Mouse (Mus musculus) embryonic facial prominence, embryonic 12.5 days (tissue): ENCODE data around the gene Ptpn14. TPM values are rescaled to one million over a fixed set of nuclear protein-coding genes. Genes with fewer than 3 reads are reported as not detected.

ENCODE experiments used
- ATAC-seq: fragments of 200-750 bp; cut with Nextera tagmentation; 2 replicates; pipeline ENCODE4 v1.8.0; 2017; ENCODE audit not compliant: insufficient number of reproducible peaks, insufficient read depth, low FRiP score, low TSS enrichment
- H3K27ac ChIP-seq: fragments of 300-500 bp; sonication (generic); 2 replicates; pipeline ENCODE4 v1.5.1; 2016; ENCODE audit warnings: mild to moderate bottlenecking
- H3K27me3 ChIP-seq: fragments of 300-500 bp; sonication (generic); 2 replicates; pipeline ENCODE4 v1.6.1; 2016; ENCODE audit warnings: mild to moderate bottlenecking, moderate library complexity
- H3K36me3 ChIP-seq: fragments of 300-500 bp; sonication (generic); 2 replicates; pipeline ENCODE4 v1.6.1; 2016; ENCODE audit warnings: mild to moderate bottlenecking
- H3K4me1 ChIP-seq: fragments of 300-500 bp; sonication (generic); 2 replicates; pipeline ENCODE4 v1.6.1; 2016
- H3K4me2 ChIP-seq: fragments of 300-500 bp; sonication (generic); replicated peaks from 2 replicates; pipeline ENCODE4 v1.6.1; 2016; ENCODE audit warnings: mild to moderate bottlenecking, moderate library complexity
- H3K4me3 ChIP-seq: fragments of 300-500 bp; sonication (generic); 2 replicates; pipeline ENCODE4 v1.5.1; 2016; ENCODE audit warnings: mild to moderate bottlenecking
- H3K9ac ChIP-seq: fragments of 300-500 bp; sonication (generic); 2 replicates; pipeline ENCODE4 v1.6.1; 2016; ENCODE audit warnings: mild to moderate bottlenecking, moderate library complexity
- H3K9me3 ChIP-seq: fragments of 300-500 bp; sonication (generic); 2 replicates; pipeline ENCODE4 v1.6.1; 2016; ENCODE audit warnings: mild to moderate bottlenecking, moderate library complexity
- WGBS: fragments of 180-500 bp; shearing (Covaris S2); methylation state at CpG from one replicate; pipeline ENCODE4 v1.1.7; 2016; 5-methylcytosine and 5-hydroxymethylcytosine counted together
- polyA plus RNA-seq: library from polyadenylated mRNA; unstranded; fragments of >200 nt; fragmentation: Nextera tagmentation; extraction: Ambion mirVana; gene quantifications from 2 replicates; pipeline ENCODE4 v1.2.1, GENCODE M21; 2016

Gene Ptpn14
- polyA plus RNA-seq, 1 experiment from 2014 or later = 11.2 TPM

DNA sequence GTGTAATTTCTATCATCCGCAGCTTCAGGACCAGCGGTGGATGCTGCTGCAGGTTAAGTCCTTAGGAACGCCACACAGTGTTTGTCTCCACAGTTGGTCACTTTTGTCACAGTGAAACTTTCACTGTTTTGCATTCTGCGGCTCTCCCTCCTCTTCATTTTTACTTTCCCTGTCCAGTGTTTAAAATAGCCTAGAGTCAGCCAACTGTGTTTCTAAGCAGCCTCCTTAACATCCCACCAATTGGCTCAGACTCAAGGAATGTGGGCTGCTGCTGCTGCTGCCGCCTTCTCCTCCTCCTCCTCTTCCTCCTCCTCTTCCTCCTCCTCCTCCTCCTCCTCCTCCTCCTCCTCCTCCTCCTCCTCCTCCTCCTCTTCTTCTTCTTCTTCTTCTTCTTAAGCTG, 22.2 kb downstream of the Ptpn14 start:
- no peak overlapping the region for H3K9ac ChIP-seq
- H3K27ac ChIP-seq = no peak overlapping the region
- H3K4me2 ChIP-seq = no peak overlapping the region
- no peaks in the 10 kb centered on the region for H3K9me3 ChIP-seq
- peaks cover 14% of the 10 kb centered on the region for H3K4me1 ChIP-seq
- 82% methylated on average over 5 of the region's 5 CpGs for WGBS
- H3K4me3 ChIP-seq = no peak overlapping the region
- H3K27me3 ChIP-seq = no peaks in the 10 kb centered on the region
- peaks cover 7% of the 10 kb centered on the region; the same call in 1 of the 2 replicates for H3K36me3 ChIP-seq
- ATAC-seq = no peak

GRCm38 (mm10) chr1:189752245-189752644, 24.2 kb downstream of the Ptpn14 start:
- Histone ChIP-seq H3K36me3 (peaks cover 7% of the 10 kb centered on the region; the same call in 1 of the 2 replicates), H3K4me1 (peaks cover 25% of the 10 kb centered on the region), H3K9me3 (no peaks in the 10 kb centered on the region), H3K27me3 (no peaks in the 10 kb centered on the region), H3K27ac (no peak overlapping the region), H3K4me2 (no peak overlapping the region), H3K9ac (no peak overlapping the region), H3K4me3 (no peak overlapping the region)
- WGBS = 76% methylated on average over 6 of the region's 6 CpGs
- no peak for ATAC-seq

GRCm38 (mm10) chr1:189755072-189755471, 27.0 kb downstream of the Ptpn14 start:
- Histone ChIP-seq H3K9me3 (no peaks in the 10 kb centered on the region), H3K4me3 (no peak overlapping the region), H3K27me3 (no peaks in the 10 kb centered on the region), H3K9ac (no peak overlapping the region), H3K4me2 (no peak overlapping the region), H3K4me1 (peaks cover 27% of the 10 kb centered on the region), H3K36me3 (peaks cover 4% of the 10 kb centered on the region; the same call in 1 of the 2 replicates), H3K27ac (no peak overlapping the region)
- no peak for ATAC-seq
- 52% methylated on average over 8 of the region's 8 CpGs for WGBS

DNA sequence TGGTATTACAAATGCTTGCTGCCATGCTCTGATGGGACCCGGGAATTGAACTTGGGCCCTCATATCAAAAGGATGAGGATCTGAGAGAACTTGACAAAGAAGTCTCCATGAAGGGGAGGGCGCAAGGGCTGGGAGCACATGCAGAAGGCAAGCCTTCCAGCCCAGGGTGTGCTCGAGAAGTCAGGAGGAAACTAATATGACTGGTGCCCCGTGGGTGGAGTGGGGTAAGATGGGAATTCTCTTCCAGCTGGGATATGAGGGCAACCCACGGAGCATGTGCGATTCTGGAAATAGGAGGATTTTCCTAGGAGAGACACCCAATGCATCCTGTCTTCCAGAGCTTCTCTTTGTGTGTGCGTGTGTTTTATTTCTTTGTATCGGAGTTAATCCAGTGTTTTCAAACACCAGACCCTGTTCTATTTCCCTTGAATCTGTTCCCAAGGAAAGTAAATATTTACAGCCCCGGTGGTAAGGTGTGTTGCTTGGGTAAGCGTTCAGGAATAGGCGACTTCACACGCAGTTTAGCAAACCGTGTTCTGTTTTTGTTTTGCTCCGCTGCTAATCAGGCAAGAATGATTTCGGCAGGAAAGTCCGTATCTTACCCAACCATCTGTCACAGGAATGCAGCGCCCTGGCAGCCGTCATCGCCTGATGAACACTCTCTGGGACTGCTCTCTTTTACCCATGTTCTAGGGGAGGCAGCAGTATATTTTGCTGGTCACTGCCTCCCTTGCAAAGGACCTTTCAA, 28.4 kb downstream of the Ptpn14 start:
- 33% methylated on average over 19 of the region's 19 CpGs for WGBS
- Histone ChIP-seq H3K9ac (no peak overlapping the region), H3K4me2 (no peak overlapping the region), H3K9me3 (no peaks in the 10 kb centered on the region), H3K4me1 (peaks cover 37% of the 10 kb centered on the region), H3K36me3 (no peaks in the 10 kb centered on the region), H3K27me3 (no peaks in the 10 kb centered on the region), H3K27ac (0 out of 2 replicates have a peak overlapping the region, but pooled peaks have one; percentile 23), H3K4me3 (no peak overlapping the region)
- ATAC-seq = no peak

DNA sequence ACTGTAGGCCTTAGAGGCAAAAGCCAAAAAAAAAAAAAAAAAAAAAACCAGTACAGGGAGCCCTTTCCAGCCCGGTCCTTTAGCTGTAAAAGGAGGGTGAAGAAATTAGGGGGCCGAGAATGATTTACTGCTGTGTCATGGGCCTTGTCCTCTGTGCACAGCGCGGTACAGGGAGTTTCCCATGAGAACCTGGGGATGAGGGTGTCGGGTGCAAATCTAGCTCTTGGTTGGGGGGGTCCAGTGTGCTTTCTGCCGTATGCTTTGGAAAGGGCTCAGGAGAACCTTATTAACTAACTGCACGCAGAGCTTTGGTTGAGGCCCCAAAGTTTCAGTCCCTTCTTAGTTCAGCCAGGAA, 29.0 kb downstream of the Ptpn14 start:
- no peaks in the 10 kb centered on the region for H3K36me3 ChIP-seq
- no peak overlapping the region for H3K27ac ChIP-seq
- no peaks in the 10 kb centered on the region for H3K9me3 ChIP-seq
- no peak overlapping the region for H3K4me2 ChIP-seq
- WGBS = 70% methylated on average over 7 of the region's 7 CpGs
- no peak overlapping the region for H3K9ac ChIP-seq
- peaks cover 38% of the 10 kb centered on the region for H3K4me1 ChIP-seq
- H3K27me3 ChIP-seq = no peaks in the 10 kb centered on the region
- ATAC-seq = no peak
- H3K4me3 ChIP-seq = no peak overlapping the region

- WGBS = 32% methylated on average over 6 of the region's 6 CpGs
- peaks cover 21% of the 10 kb centered on the region for H3K4me1 ChIP-seq
- H3K9ac ChIP-seq = no peak overlapping the region
- no peaks in the 10 kb centered on the region for H3K9me3 ChIP-seq
- H3K36me3 ChIP-seq = no peaks in the 10 kb centered on the region
- no peak for ATAC-seq
- H3K4me3 ChIP-seq = no peak overlapping the region
- no peak overlapping the region; the same call in 1 of the 2 replicates for H3K27ac ChIP-seq
- no peak overlapping the region for H3K4me2 ChIP-seq
- H3K27me3 ChIP-seq = no peaks in the 10 kb centered on the region
These were observed 33.5 kb downstream of the Ptpn14 start for GRCm38 (mm10) chr1:189761581-189762021.

- no peaks in the 10 kb centered on the region for H3K9me3 ChIP-seq
- no peak overlapping the region for H3K4me3 ChIP-seq
- peaks cover 33% of the 10 kb centered on the region for H3K4me1 ChIP-seq
- no peak overlapping the region for H3K27ac ChIP-seq
- no peaks in the 10 kb centered on the region for H3K27me3 ChIP-seq
- no peaks in the 10 kb centered on the region for H3K36me3 ChIP-seq
- H3K9ac ChIP-seq = no peak overlapping the region
- WGBS = 76% methylated on average over 5 of the region's 5 CpGs
- no peak overlapping the region for H3K4me2 ChIP-seq
- no peak for ATAC-seq
These were observed 36.2 kb downstream of the Ptpn14 start for GRCm38 (mm10) chr1:189764258-189764657.

GRCm38 (mm10) chr1:189767164-189767563, 39.1 kb downstream of the Ptpn14 start:
- Histone ChIP-seq H3K4me1 (peaks cover 31% of the 10 kb centered on the region), H3K9me3 (no peaks in the 10 kb centered on the region), H3K9ac (no peak overlapping the region), H3K4me3 (no peak overlapping the region), H3K4me2 (no peak overlapping the region), H3K27ac (no peak overlapping the region), H3K36me3 (no peaks in the 10 kb centered on the region), H3K27me3 (no peaks in the 10 kb centered on the region)
- 74% methylated on average over 10 of the region's 10 CpGs for WGBS
- no peak for ATAC-seq

GRCm38 (mm10) chr1:189767910-189768309, 39.8 kb downstream of the Ptpn14 start:
- ATAC-seq = no peak
- H3K4me3 ChIP-seq = no peak overlapping the region
- no peaks in the 10 kb centered on the region for H3K36me3 ChIP-seq
- no peak overlapping the region for H3K4me2 ChIP-seq
- no peak overlapping the region for H3K27ac ChIP-seq
- H3K27me3 ChIP-seq = no peaks in the 10 kb centered on the region
- no peak overlapping the region for H3K9ac ChIP-seq
- peaks cover 31% of the 10 kb centered on the region for H3K4me1 ChIP-seq
- 67% methylated on average over 9 of the region's 9 CpGs for WGBS
- H3K9me3 ChIP-seq = no peaks in the 10 kb centered on the region

DNA sequence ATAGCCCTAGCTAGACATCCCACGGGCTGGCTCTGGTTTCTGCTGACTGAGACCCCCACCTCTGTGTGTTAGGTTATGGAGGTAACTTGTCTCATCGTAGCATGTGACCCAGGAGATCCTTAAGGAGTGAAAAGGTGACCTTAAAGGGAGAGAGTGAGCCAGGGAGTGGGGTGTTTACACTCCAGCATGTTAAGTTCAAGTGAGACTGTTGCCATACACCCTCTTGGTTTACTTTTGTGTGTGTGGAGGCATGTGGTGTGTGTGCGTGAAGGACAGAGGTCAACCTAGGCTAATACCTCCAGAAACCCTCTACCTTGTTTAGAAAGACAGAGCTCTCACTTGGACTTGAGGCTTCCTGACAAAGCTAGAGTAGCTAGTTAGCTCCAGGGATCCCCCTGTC, 42.4 kb downstream of the Ptpn14 start:
- Histone ChIP-seq H3K4me1 (peaks cover 31% of the 10 kb centered on the region), H3K9ac (no peak overlapping the region), H3K9me3 (no peaks in the 10 kb centered on the region), H3K4me2 (no peak overlapping the region), H3K27me3 (no peaks in the 10 kb centered on the region), H3K36me3 (no peaks in the 10 kb centered on the region), H3K4me3 (no peak overlapping the region), H3K27ac (no peak overlapping the region)
- no peak for ATAC-seq
- 78% methylated on average over 3 of the region's 3 CpGs for WGBS

- Histone ChIP-seq H3K36me3 (no peaks in the 10 kb centered on the region), H3K4me3 (no peak overlapping the region), H3K27me3 (no peaks in the 10 kb centered on the region), H3K4me2 (no peak overlapping the region), H3K9me3 (no peaks in the 10 kb centered on the region), H3K4me1 (peaks cover 24% of the 10 kb centered on the region), H3K27ac (no peak overlapping the region), H3K9ac (no peak overlapping the region)
- no peak for ATAC-seq
- WGBS = 80% methylated on average over 10 of the region's 10 CpGs
These were observed 44.6 kb downstream of the Ptpn14 start for GRCm38 (mm10) chr1:189772707-189773106.

DNA sequence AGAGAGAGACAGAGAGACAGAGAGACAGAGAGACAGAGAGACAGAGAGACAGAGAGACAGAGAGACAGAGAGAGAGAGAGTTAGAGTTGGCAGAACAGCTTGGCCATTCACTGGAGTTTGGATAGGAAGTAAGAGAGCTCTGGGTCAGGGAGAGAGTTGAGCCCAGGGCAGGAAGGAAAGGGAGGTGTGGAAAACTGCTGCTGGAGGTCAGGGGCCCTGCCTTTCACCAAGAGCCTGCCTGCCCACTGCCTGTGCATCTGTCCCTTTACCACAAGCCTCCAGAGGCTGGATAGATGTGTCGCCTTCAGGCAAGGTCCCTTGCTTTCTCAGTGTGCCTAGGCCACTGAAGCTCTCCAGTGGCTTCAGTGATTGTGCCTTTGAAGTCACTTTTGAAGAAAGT, 46.7 kb downstream of the Ptpn14 start:
- peaks cover 24% of the 10 kb centered on the region for H3K4me1 ChIP-seq
- 61% methylated on average over 1 of the region's 1 CpGs for WGBS

More for the DNA sequence above, 46.7 kb downstream of the Ptpn14 start:
- Histone ChIP-seq H3K4me3 (no peak overlapping the region), H3K4me2 (no peak overlapping the region), H3K27ac (no peak overlapping the region), H3K27me3 (no peaks in the 10 kb centered on the region), H3K36me3 (no peaks in the 10 kb centered on the region), H3K9me3 (no peaks in the 10 kb centered on the region), H3K9ac (no peak overlapping the region)
- ATAC-seq = no peak
